Mouse (Mus musculus): ENCODE results near the gene 6430548M08Rik. TPM values are rescaled to one million over a fixed set of nuclear protein-coding genes. Genes with fewer than 3 reads are reported as not detected.

Gene 6430548M08Rik
- polyA plus RNA-seq (2016; fragmentation: Nextera tagmentation; extraction: Ambion mirVana), result 3.1 and 3.4 TPM in 2 replicates

- H3K27me3 ChIP-seq (replicated peaks; ENCODE audit: low read depth, poor library complexity, severe bottlenecking), result peaks cover 65% of the 10 kb centered on the region
- DNase-seq (ENCODE audit: low spot score), result peak; percentile 100
- H3K36me3 ChIP-seq (replicated peaks), result no peaks in the 10 kb centered on the region
- H3K27ac ChIP-seq (replicated peaks), result peak within 1 kb of the TSS; percentile 85
- under 1% methylated on average over 61 of the region's 61 CpGs for WGBS
- H3K4me1 ChIP-seq, result peaks cover 20% of the 10 kb centered on the region
- no peaks in the 10 kb centered on the region for H3K9me3 ChIP-seq
- peak within 1 kb of the TSS; percentile 67 for H3K4me3 ChIP-seq
These were observed at the start of gene 6430548M08Rik for GRCm38 (mm10) chr8:120113758-120114255. Gene 6430548M08Rik, plus strand, starts transcription at chr8:120114152.

GRCm38 (mm10) chr8:120065611-120066010, 48.3 kb upstream of the 6430548M08Rik start:
- Histone ChIP-seq H3K36me3 (replicated peaks) (no peaks in the 10 kb centered on the region), H3K4me1 (peaks cover 18% of the 10 kb centered on the region), H3K27ac (replicated peaks) (no peak overlapping the region), H3K9me3 (no peaks in the 10 kb centered on the region), H3K4me3 (no peak overlapping the region), H3K27me3 (replicated peaks; ENCODE audit: low read depth, poor library complexity, severe bottlenecking) (no peaks in the 10 kb centered on the region)
- WGBS, result 91% methylated on average over 8 of the region's 8 CpGs
- DNase-seq (ENCODE audit: low spot score), result no peak

GRCm38 (mm10) chr8:120066226-120066625, 47.7 kb upstream of the 6430548M08Rik start:
- Histone ChIP-seq H3K27me3 (replicated peaks; ENCODE audit: low read depth, poor library complexity, severe bottlenecking) (no peaks in the 10 kb centered on the region), H3K4me3 (no peak overlapping the region), H3K36me3 (replicated peaks) (no peaks in the 10 kb centered on the region), H3K4me1 (peaks cover 18% of the 10 kb centered on the region), H3K27ac (replicated peaks) (no peak overlapping the region), H3K9me3 (no peaks in the 10 kb centered on the region)
- no peak for DNase-seq (ENCODE audit: low spot score)
- 90% methylated on average over 4 of the region's 4 CpGs for WGBS

GRCm38 (mm10) chr8:120067936-120068668, 45.9 kb upstream of the 6430548M08Rik start:
- DNase-seq (ENCODE audit: low spot score), result no peak
- no peak overlapping the region for H3K27ac ChIP-seq (replicated peaks)
- H3K27me3 ChIP-seq (replicated peaks; ENCODE audit: low read depth, poor library complexity, severe bottlenecking), result peaks cover 1% of the 10 kb centered on the region; the same call in 1 of the 2 replicates
- no peaks in the 10 kb centered on the region for H3K9me3 ChIP-seq
- peaks cover 32% of the 10 kb centered on the region for H3K4me1 ChIP-seq
- H3K36me3 ChIP-seq (replicated peaks), result no peaks in the 10 kb centered on the region
- WGBS, result 63% methylated on average over 19 of the region's 19 CpGs
- H3K4me3 ChIP-seq, result no peak overlapping the region

- Histone ChIP-seq H3K36me3 (replicated peaks) (no peaks in the 10 kb centered on the region), H3K27ac (replicated peaks) (no peak overlapping the region), H3K27me3 (replicated peaks; ENCODE audit: low read depth, poor library complexity, severe bottlenecking) (peaks cover 14% of the 10 kb centered on the region; the same call in 1 of the 2 replicates), H3K9me3 (no peaks in the 10 kb centered on the region), H3K4me1 (peaks cover 38% of the 10 kb centered on the region), H3K4me3 (no peak overlapping the region)
- peak; percentile 86 for DNase-seq (ENCODE audit: low spot score)
- WGBS, result 30% methylated on average over 4 of the region's 4 CpGs
These were observed 42.3 kb upstream of the 6430548M08Rik start for GRCm38 (mm10) chr8:120071684-120072083.

GRCm38 (mm10) chr8:120072259-120072658, 41.7 kb upstream of the 6430548M08Rik start:
- Histone ChIP-seq H3K4me1 (peaks cover 38% of the 10 kb centered on the region), H3K9me3 (no peaks in the 10 kb centered on the region), H3K36me3 (replicated peaks) (no peaks in the 10 kb centered on the region), H3K27ac (replicated peaks) (no peak overlapping the region), H3K4me3 (no peak overlapping the region), H3K27me3 (replicated peaks; ENCODE audit: low read depth, poor library complexity, severe bottlenecking) (peaks cover 14% of the 10 kb centered on the region; the same call in 1 of the 2 replicates)
- DNase-seq (ENCODE audit: low spot score), result no peak
- WGBS, result 70% methylated on average over 9 of the region's 9 CpGs

- WGBS, result 86% methylated on average over 8 of the region's 8 CpGs
- no peak overlapping the region for H3K4me3 ChIP-seq
- no peak overlapping the region for H3K27ac ChIP-seq (replicated peaks)
These were observed 41.1 kb upstream of the 6430548M08Rik start for GRCm38 (mm10) chr8:120072827-120073226.

GRCm38 (mm10) chr8:120074516-120074915, 39.4 kb upstream of the 6430548M08Rik start:
- peaks cover 14% of the 10 kb centered on the region; the same call in 1 of the 2 replicates for H3K27me3 ChIP-seq (replicated peaks; ENCODE audit: low read depth, poor library complexity, severe bottlenecking)
- H3K4me3 ChIP-seq, result no peak overlapping the region
- H3K4me1 ChIP-seq, result peaks cover 28% of the 10 kb centered on the region
- H3K36me3 ChIP-seq (replicated peaks), result no peaks in the 10 kb centered on the region
- no peak for DNase-seq (ENCODE audit: low spot score)
- no peaks in the 10 kb centered on the region for H3K9me3 ChIP-seq
- 75% methylated on average over 6 of the region's 6 CpGs for WGBS
- H3K27ac ChIP-seq (replicated peaks), result no peak overlapping the region

More at GRCm38 (mm10) chr8:120072827-120073226, 41.1 kb upstream of the 6430548M08Rik start:
- Histone ChIP-seq H3K36me3 (replicated peaks) (no peaks in the 10 kb centered on the region), H3K4me1 (peaks cover 37% of the 10 kb centered on the region), H3K9me3 (no peaks in the 10 kb centered on the region), H3K27me3 (replicated peaks; ENCODE audit: low read depth, poor library complexity, severe bottlenecking) (peaks cover 14% of the 10 kb centered on the region; the same call in 1 of the 2 replicates)
- DNase-seq (ENCODE audit: low spot score), result peak; percentile 21

GRCm38 (mm10) chr8:120075347-120075746, 38.6 kb upstream of the 6430548M08Rik start:
- H3K27me3 ChIP-seq (replicated peaks; ENCODE audit: low read depth, poor library complexity, severe bottlenecking), result peaks cover 14% of the 10 kb centered on the region; the same call in 1 of the 2 replicates
- H3K27ac ChIP-seq (replicated peaks), result no peak overlapping the region; the same call in 1 of the 2 replicates
- H3K4me3 ChIP-seq, result no peak overlapping the region
- no peaks in the 10 kb centered on the region for H3K9me3 ChIP-seq
- 42% methylated on average over 6 of the region's 6 CpGs for WGBS
- peaks cover 4% of the 10 kb centered on the region; the same call in 1 of the 2 replicates for H3K36me3 ChIP-seq (replicated peaks)
- no peak for DNase-seq (ENCODE audit: low spot score)
- H3K4me1 ChIP-seq, result peaks cover 28% of the 10 kb centered on the region

- 20% methylated on average over 10 of the region's 10 CpGs for WGBS
These were observed 35.9 kb upstream of the 6430548M08Rik start for GRCm38 (mm10) chr8:120078080-120078479.

GRCm38 (mm10) chr8:120079361-120079760, 34.6 kb upstream of the 6430548M08Rik start:
- DNase-seq (ENCODE audit: low spot score), result no peak
- H3K4me1 ChIP-seq, result peaks cover 14% of the 10 kb centered on the region
- H3K27ac ChIP-seq (replicated peaks), result no peak overlapping the region
- no peaks in the 10 kb centered on the region for H3K9me3 ChIP-seq
- H3K27me3 ChIP-seq (replicated peaks; ENCODE audit: low read depth, poor library complexity, severe bottlenecking), result 0 out of 2 replicates have a peak, but pooled peaks cover 7% of the 10 kb centered on the region
- H3K4me3 ChIP-seq, result no peak overlapping the region
- 62% methylated on average over 5 of the region's 5 CpGs for WGBS
- peaks cover 40% of the 10 kb centered on the region for H3K36me3 ChIP-seq (replicated peaks)

More at GRCm38 (mm10) chr8:120078080-120078479, 35.9 kb upstream of the 6430548M08Rik start:
- Histone ChIP-seq H3K36me3 (replicated peaks) (peaks cover 31% of the 10 kb centered on the region), H3K27me3 (replicated peaks; ENCODE audit: low read depth, poor library complexity, severe bottlenecking) (peaks cover 13% of the 10 kb centered on the region; the same call in 1 of the 2 replicates), H3K4me1 (peaks cover 18% of the 10 kb centered on the region), H3K27ac (replicated peaks) (no peak overlapping the region), H3K4me3 (no peak overlapping the region), H3K9me3 (no peaks in the 10 kb centered on the region)
- DNase-seq (ENCODE audit: low spot score), result peak; percentile 86

GRCm38 (mm10) chr8:120083261-120083660, 30.7 kb upstream of the 6430548M08Rik start:
- no peak for DNase-seq (ENCODE audit: low spot score)
- 95% methylated on average over 8 of the region's 8 CpGs for WGBS
- Histone ChIP-seq H3K36me3 (replicated peaks) (peaks cover 78% of the 10 kb centered on the region), H3K9me3 (no peaks in the 10 kb centered on the region), H3K4me1 (peaks cover 6% of the 10 kb centered on the region; the same call in 1 of the 2 replicates), H3K27ac (replicated peaks) (no peak overlapping the region), H3K4me3 (no peak overlapping the region), H3K27me3 (replicated peaks; ENCODE audit: low read depth, poor library complexity, severe bottlenecking) (no peaks in the 10 kb centered on the region)
